8 mouse cellular contexts compared by ENCODE assay signal in genomic region chr17:23726758-23727142, GRCm38 (mm10). TPM values are rescaled to one million over a fixed set of nuclear protein-coding genes. Genes with fewer than 3 reads are reported as not detected.
DNase-seq lines count a peak whose midpoint lies in the region; ATAC-seq lines count a peak whose summit lies in the region.

No protein-coding gene starts in this region.

- peaks cover 14% of the 10 kb centered on the region for H3K4me1 ChIP-seq in forebrain, embryonic 15.5 days
- H3K4me1 ChIP-seq in hindbrain, embryonic 10.5 days (replicated peaks) = peaks cover 21% of the 10 kb centered on the region

- H3K36me3 ChIP-seq in forebrain, embryonic 15.5 days = no peaks in the 10 kb centered on the region
- no peaks in the 10 kb centered on the region for H3K36me3 ChIP-seq in hindbrain, embryonic 10.5 days

- intact Hi-C loops in left cerebral cortex, postnatal 4 days (cut with DNase I) = no loop called here

- peak overlapping the region; percentile 62 for H3K9ac ChIP-seq in forebrain, embryonic 15.5 days (replicated peaks)

- H3K9me3 ChIP-seq in forebrain, embryonic 15.5 days = no peaks in the 10 kb centered on the region
- no peaks in the 10 kb centered on the region for H3K9me3 ChIP-seq in hindbrain, embryonic 10.5 days

- WGBS in forebrain, embryonic 15.5 days = under 1% methylated on average over 20 of the region's 20 CpGs
- under 1% methylated on average over 20 of the region's 20 CpGs for WGBS in hindbrain, embryonic 10.5 days

- ATAC-seq in forebrain, embryonic 15.5 days (replicated peaks) = peak; percentile 74

- peak; percentile 87 for DNase-seq in layer of hippocampus, adult 9-11 months
- no peak for DNase-seq in layer of hippocampus, adult 9-10 months (ENCODE audit: low spot score)
- peak; percentile 66 to 76 for DNase-seq in cerebellum, adult 18-20 months
- DNase-seq in hindbrain, embryonic 10.5 days (ENCODE audit: low spot score) = peak; percentile 82
- DNase-seq in left cerebral cortex, postnatal 4 days = peak; percentile 92
- DNase-seq in mesoderm, embryonic 11.5 days (ENCODE audit: low read depth, low spot score) = peak; percentile 77
- DNase-seq in spleen, adult 18-20 months = peak; percentile 44 to 54

- no peaks in the 10 kb centered on the region for H3K27me3 ChIP-seq in forebrain, embryonic 15.5 days
- H3K27me3 ChIP-seq in hindbrain, embryonic 10.5 days (ENCODE audit: insufficient read depth, poor library complexity, severe bottlenecking) = no peaks in the 10 kb centered on the region

- H3K4me2 ChIP-seq in forebrain, embryonic 15.5 days (replicated peaks) = peak overlapping the region; percentile 88

- peak overlapping the region; percentile 97 for H3K4me3 ChIP-seq in forebrain, embryonic 15.5 days
- H3K4me3 ChIP-seq in hindbrain, embryonic 10.5 days = peak overlapping the region; percentile 88

- peak overlapping the region; percentile 61 for H3K27ac ChIP-seq in forebrain, embryonic 15.5 days (replicated peaks)
- peak overlapping the region; percentile 92 for H3K27ac ChIP-seq in hindbrain, embryonic 10.5 days

RNA-seq across cellular contexts. Expression of gene Pkmyt1, which starts 0.6 kb away (rescaled TPM):
- polyA plus RNA-seq in forebrain, embryonic 15.5 days (2015; fragmentation: Nextera tagmentation; extraction: Ambion mirVana) = 26.7 and 28.4 TPM in 2 replicates
- 54.0 and 61.5 TPM in 2 replicates for polyA plus RNA-seq in hindbrain, embryonic 10.5 days (2016; fragmentation: Nextera tagmentation; extraction: Ambion mirVana)
- 1 to 10 TPM; 8.1 to 8.4 TPM for total RNA-seq in left cerebral cortex, postnatal 4 days (2021)

RNA-seq across cellular contexts. Expression of gene 1520401A03Rik, which starts 4.2 kb away (rescaled TPM):
- polyA plus RNA-seq in forebrain, embryonic 15.5 days (2015; fragmentation: Nextera tagmentation; extraction: Ambion mirVana) = not detected in 2 replicates
- polyA plus RNA-seq in hindbrain, embryonic 10.5 days (2016; fragmentation: Nextera tagmentation; extraction: Ambion mirVana) = not detected in 2 replicates
- under 1 TPM in 1 of 2 experiments, not detected in 1; 0.32 TPM for total RNA-seq in left cerebral cortex, postnatal 4 days (2021)

RNA-seq across cellular contexts. Expression of gene Paqr4, which starts 13.9 kb away (rescaled TPM):
- 39.4 and 39.7 TPM in 2 replicates for polyA plus RNA-seq in forebrain, embryonic 15.5 days (2015; fragmentation: Nextera tagmentation; extraction: Ambion mirVana)
- 28.8 and 43.6 TPM in 2 replicates for polyA plus RNA-seq in hindbrain, embryonic 10.5 days (2016; fragmentation: Nextera tagmentation; extraction: Ambion mirVana)
- 10 to 100 TPM; 46.4 to 50.7 TPM for total RNA-seq in left cerebral cortex, postnatal 4 days (2021)

RNA-seq across cellular contexts. Expression of gene Kremen2, which starts 18.9 kb away (rescaled TPM):
- 0.48 and 0.50 TPM in 2 replicates for polyA plus RNA-seq in forebrain, embryonic 15.5 days (2015; fragmentation: Nextera tagmentation; extraction: Ambion mirVana)
- 3.4 and 4.3 TPM in 2 replicates for polyA plus RNA-seq in hindbrain, embryonic 10.5 days (2016; fragmentation: Nextera tagmentation; extraction: Ambion mirVana)
- under 1 TPM; 0.46 to 0.87 TPM for total RNA-seq in left cerebral cortex, postnatal 4 days (2021)

RNA-seq across cellular contexts. Expression of gene Cldn9, which starts 42.9 kb away (rescaled TPM):
- polyA plus RNA-seq in forebrain, embryonic 15.5 days (2015; fragmentation: Nextera tagmentation; extraction: Ambion mirVana) = 1.2 TPM in 2 replicates
- polyA plus RNA-seq in hindbrain, embryonic 10.5 days (2016; fragmentation: Nextera tagmentation; extraction: Ambion mirVana) = 6.3 and 13.1 TPM in 2 replicates
- total RNA-seq in left cerebral cortex, postnatal 4 days (2021) = under 1 TPM in 1 of 2 experiments, not detected in 1; 0.32 TPM
